Mouse (Mus musculus): ENCODE data around the gene Sesn1. TPM values are rescaled to one million over a fixed set of nuclear protein-coding genes. Genes with fewer than 3 reads are reported as not detected.

Gene Sesn1
- polyA plus RNA-seq, 1 experiment from 2014 or later, result 33.8 TPM

GRCm38 (mm10) chr10:41825041-41825440 is 15.3 kb downstream of the Sesn1 start:
- Histone ChIP-seq H3K9ac (replicated peaks; ENCODE audit: low read depth, low read length) (no peak overlapping the region), H3K36me3 (ENCODE audit: control insufficient read depth, insufficient read depth, low read length) (no peaks in the 10 kb centered on the region), H3K4me1 (ENCODE audit: control insufficient read depth, insufficient read depth, low read length) (no peaks in the 10 kb centered on the region), H3K27me3 (ENCODE audit: control insufficient read depth, insufficient read depth, low read length) (no peaks in the 10 kb centered on the region), H3K4me2 (replicated peaks; ENCODE audit: low read depth, low read length) (no peak overlapping the region), H3K9me3 (ENCODE audit: control insufficient read depth, low read depth, low read length) (no peaks in the 10 kb centered on the region), H3K4me3 (ENCODE audit: low read depth, low read length) (no peak overlapping the region), H3K27ac (ENCODE audit: low read length) (no peak overlapping the region)
- 90% methylated on average over 10 of the region's 10 CpGs for WGBS
- no peak for ATAC-seq (ENCODE audit: insufficient number of reproducible peaks, insufficient read depth, low FRiP score, low read depth)

GRCm38 (mm10) chr10:41825996-41826395 is 16.3 kb downstream of the Sesn1 start:
- no peak for ATAC-seq (ENCODE audit: insufficient number of reproducible peaks, insufficient read depth, low FRiP score, low read depth)
- Histone ChIP-seq H3K4me2 (replicated peaks; ENCODE audit: low read depth, low read length) (no peak overlapping the region), H3K9ac (replicated peaks; ENCODE audit: low read depth, low read length) (no peak overlapping the region), H3K9me3 (ENCODE audit: control insufficient read depth, low read depth, low read length) (no peaks in the 10 kb centered on the region), H3K36me3 (ENCODE audit: control insufficient read depth, insufficient read depth, low read length) (no peaks in the 10 kb centered on the region), H3K4me3 (ENCODE audit: low read depth, low read length) (no peak overlapping the region), H3K4me1 (ENCODE audit: control insufficient read depth, insufficient read depth, low read length) (no peaks in the 10 kb centered on the region), H3K27me3 (ENCODE audit: control insufficient read depth, insufficient read depth, low read length) (no peaks in the 10 kb centered on the region), H3K27ac (ENCODE audit: low read length) (no peak overlapping the region)
- 90% methylated on average over 4 of the region's 4 CpGs for WGBS

DNA sequence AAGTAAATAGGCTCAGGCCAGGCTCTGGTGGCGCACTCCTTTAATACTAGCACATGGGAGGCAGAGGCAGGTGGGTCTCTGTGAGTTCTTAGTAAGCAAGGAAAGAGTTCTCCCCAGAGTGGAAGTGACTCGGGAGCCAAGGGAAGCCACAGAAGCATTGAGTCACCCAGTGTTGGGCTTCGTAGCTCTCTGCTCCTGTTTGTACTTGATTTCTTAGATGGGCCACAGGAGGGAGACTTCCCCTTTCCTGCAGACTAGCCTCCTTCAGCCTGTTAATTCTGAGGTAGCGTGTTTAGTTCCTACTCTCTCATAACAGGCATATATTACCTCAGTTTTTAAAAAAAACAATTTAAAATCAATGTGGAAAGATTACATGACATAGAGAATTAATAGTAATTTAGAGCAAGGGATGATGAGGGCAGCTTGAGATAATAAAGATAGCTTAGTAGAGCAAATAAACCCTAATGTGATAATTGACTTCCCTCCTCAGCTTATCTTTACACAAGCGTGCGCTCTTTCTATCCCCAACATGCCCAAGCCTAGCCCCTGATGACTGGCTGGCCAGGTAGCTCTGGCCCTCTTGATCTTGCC is 16.9 kb downstream of the Sesn1 start:
- Histone ChIP-seq H3K36me3 (ENCODE audit: control insufficient read depth, insufficient read depth, low read length) (no peaks in the 10 kb centered on the region), H3K4me2 (replicated peaks; ENCODE audit: low read depth, low read length) (no peak overlapping the region), H3K4me3 (ENCODE audit: low read depth, low read length) (no peak overlapping the region), H3K27ac (ENCODE audit: low read length) (no peak overlapping the region), H3K27me3 (ENCODE audit: control insufficient read depth, insufficient read depth, low read length) (no peaks in the 10 kb centered on the region), H3K4me1 (ENCODE audit: control insufficient read depth, insufficient read depth, low read length) (no peaks in the 10 kb centered on the region), H3K9ac (replicated peaks; ENCODE audit: low read depth, low read length) (no peak overlapping the region), H3K9me3 (ENCODE audit: control insufficient read depth, low read depth, low read length) (no peaks in the 10 kb centered on the region)
- ATAC-seq (ENCODE audit: insufficient number of reproducible peaks, insufficient read depth, low FRiP score, low read depth), result no peak
- WGBS, result 77% methylated on average over 6 of the region's 6 CpGs

DNA sequence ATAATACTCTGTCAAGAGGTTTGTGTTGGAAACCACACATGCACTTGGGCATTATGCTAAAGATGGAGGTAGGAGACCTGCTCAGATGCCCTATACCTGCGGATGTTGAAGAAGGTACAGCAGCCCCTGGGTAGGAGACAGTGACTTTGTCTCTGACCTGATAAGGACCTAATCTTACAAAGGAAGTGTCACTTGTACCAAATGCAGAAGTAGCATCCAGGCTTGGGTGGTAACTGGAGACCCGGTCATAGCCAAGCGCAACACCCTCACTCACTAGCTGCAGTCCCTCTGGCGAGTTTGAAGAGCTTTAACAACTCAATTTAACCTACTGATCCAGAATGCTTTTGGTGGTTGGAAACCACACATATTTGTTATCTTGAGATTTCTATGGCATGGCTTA is 18.0 kb downstream of the Sesn1 start:
- H3K27ac ChIP-seq (ENCODE audit: low read length), result no peak overlapping the region
- WGBS, result 89% methylated on average over 4 of the region's 4 CpGs
- no peaks in the 10 kb centered on the region for H3K36me3 ChIP-seq (ENCODE audit: control insufficient read depth, insufficient read depth, low read length)
- no peak for ATAC-seq (ENCODE audit: insufficient number of reproducible peaks, insufficient read depth, low FRiP score, low read depth)
- no peak overlapping the region for H3K4me3 ChIP-seq (ENCODE audit: low read depth, low read length)
- no peaks in the 10 kb centered on the region for H3K4me1 ChIP-seq (ENCODE audit: control insufficient read depth, insufficient read depth, low read length)
- no peaks in the 10 kb centered on the region for H3K9me3 ChIP-seq (ENCODE audit: control insufficient read depth, low read depth, low read length)
- H3K27me3 ChIP-seq (ENCODE audit: control insufficient read depth, insufficient read depth, low read length), result no peaks in the 10 kb centered on the region
- no peak overlapping the region for H3K4me2 ChIP-seq (replicated peaks; ENCODE audit: low read depth, low read length)
- H3K9ac ChIP-seq (replicated peaks; ENCODE audit: low read depth, low read length), result no peak overlapping the region

GRCm38 (mm10) chr10:41829191-41829590 is 19.5 kb downstream of the Sesn1 start:
- ATAC-seq (ENCODE audit: insufficient number of reproducible peaks, insufficient read depth, low FRiP score, low read depth), result no peak
- no peaks in the 10 kb centered on the region for H3K9me3 ChIP-seq (ENCODE audit: control insufficient read depth, low read depth, low read length)
- no peak overlapping the region for H3K4me2 ChIP-seq (replicated peaks; ENCODE audit: low read depth, low read length)
- no peak overlapping the region for H3K27ac ChIP-seq (ENCODE audit: low read length)
- no peak overlapping the region for H3K4me3 ChIP-seq (ENCODE audit: low read depth, low read length)
- no peak overlapping the region for H3K9ac ChIP-seq (replicated peaks; ENCODE audit: low read depth, low read length)
- no peaks in the 10 kb centered on the region for H3K36me3 ChIP-seq (ENCODE audit: control insufficient read depth, insufficient read depth, low read length)
- 79% methylated on average over 5 of the region's 5 CpGs for WGBS
- H3K4me1 ChIP-seq (ENCODE audit: control insufficient read depth, insufficient read depth, low read length), result no peaks in the 10 kb centered on the region
- no peaks in the 10 kb centered on the region for H3K27me3 ChIP-seq (ENCODE audit: control insufficient read depth, insufficient read depth, low read length)

GRCm38 (mm10) chr10:41829980-41830379 is 20.2 kb downstream of the Sesn1 start:
- 83% methylated on average over 2 of the region's 2 CpGs for WGBS
- Histone ChIP-seq H3K27me3 (ENCODE audit: control insufficient read depth, insufficient read depth, low read length) (no peaks in the 10 kb centered on the region), H3K36me3 (ENCODE audit: control insufficient read depth, insufficient read depth, low read length) (no peaks in the 10 kb centered on the region), H3K9ac (replicated peaks; ENCODE audit: low read depth, low read length) (no peak overlapping the region), H3K9me3 (ENCODE audit: control insufficient read depth, low read depth, low read length) (no peaks in the 10 kb centered on the region), H3K4me3 (ENCODE audit: low read depth, low read length) (no peak overlapping the region), H3K4me2 (replicated peaks; ENCODE audit: low read depth, low read length) (no peak overlapping the region), H3K27ac (ENCODE audit: low read length) (no peak overlapping the region), H3K4me1 (ENCODE audit: control insufficient read depth, insufficient read depth, low read length) (no peaks in the 10 kb centered on the region)
- no peak for ATAC-seq (ENCODE audit: insufficient number of reproducible peaks, insufficient read depth, low FRiP score, low read depth)

GRCm38 (mm10) chr10:41830445-41830844 is 20.7 kb downstream of the Sesn1 start:
- no peaks in the 10 kb centered on the region for H3K9me3 ChIP-seq (ENCODE audit: control insufficient read depth, low read depth, low read length)
- no peak overlapping the region for H3K4me2 ChIP-seq (replicated peaks; ENCODE audit: low read depth, low read length)
- H3K4me3 ChIP-seq (ENCODE audit: low read depth, low read length), result no peak overlapping the region
- no peaks in the 10 kb centered on the region for H3K4me1 ChIP-seq (ENCODE audit: control insufficient read depth, insufficient read depth, low read length)
- 58% methylated on average over 4 of the region's 4 CpGs for WGBS
- no peak for ATAC-seq (ENCODE audit: insufficient number of reproducible peaks, insufficient read depth, low FRiP score, low read depth)
- no peaks in the 10 kb centered on the region for H3K27me3 ChIP-seq (ENCODE audit: control insufficient read depth, insufficient read depth, low read length)
- no peak overlapping the region for H3K9ac ChIP-seq (replicated peaks; ENCODE audit: low read depth, low read length)
- no peaks in the 10 kb centered on the region for H3K36me3 ChIP-seq (ENCODE audit: control insufficient read depth, insufficient read depth, low read length)
- no peak overlapping the region for H3K27ac ChIP-seq (ENCODE audit: low read length)

DNA sequence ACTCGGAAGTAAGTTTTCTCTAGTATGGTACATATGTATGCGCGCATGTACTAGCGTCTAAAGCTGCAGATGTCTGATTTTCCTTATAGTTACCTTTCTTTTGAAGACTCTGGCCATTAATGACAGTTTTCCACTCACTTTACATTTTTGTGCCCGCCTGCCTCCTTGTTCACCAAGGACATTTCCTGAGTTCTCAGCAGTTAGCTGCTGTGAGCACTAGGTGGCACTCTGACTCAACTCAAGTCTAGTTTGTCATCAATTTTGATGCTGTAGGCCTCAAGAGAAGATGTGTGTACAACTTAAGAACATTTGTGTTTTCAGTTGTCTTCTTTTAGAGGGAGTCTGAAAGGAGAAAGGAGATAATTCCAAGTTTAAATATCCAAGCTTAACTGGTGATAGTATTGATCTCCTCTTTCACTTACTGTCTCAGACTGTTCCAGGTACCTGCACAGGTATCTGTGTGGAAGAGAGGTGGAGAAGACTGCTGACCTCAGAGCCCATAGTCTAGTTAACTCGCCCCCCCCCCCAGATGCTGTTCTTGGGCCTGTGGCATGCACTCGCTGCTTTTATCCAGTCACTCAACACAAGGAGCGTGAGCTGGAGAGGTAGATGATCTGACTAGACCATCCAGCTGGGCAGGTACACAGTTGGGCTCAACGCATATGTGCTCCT is 21.3 kb downstream of the Sesn1 start:
- H3K27me3 ChIP-seq (ENCODE audit: control insufficient read depth, insufficient read depth, low read length), result no peaks in the 10 kb centered on the region
- H3K9me3 ChIP-seq (ENCODE audit: control insufficient read depth, low read depth, low read length), result no peaks in the 10 kb centered on the region
- WGBS, result 51% methylated on average over 9 of the region's 9 CpGs
- no peak overlapping the region for H3K27ac ChIP-seq (ENCODE audit: low read length)
- no peak overlapping the region for H3K4me3 ChIP-seq (ENCODE audit: low read depth, low read length)
- ATAC-seq (ENCODE audit: insufficient number of reproducible peaks, insufficient read depth, low FRiP score, low read depth), result no peak
- H3K4me1 ChIP-seq (ENCODE audit: control insufficient read depth, insufficient read depth, low read length), result no peaks in the 10 kb centered on the region
- H3K4me2 ChIP-seq (replicated peaks; ENCODE audit: low read depth, low read length), result no peak overlapping the region
- no peaks in the 10 kb centered on the region for H3K36me3 ChIP-seq (ENCODE audit: control insufficient read depth, insufficient read depth, low read length)
- H3K9ac ChIP-seq (replicated peaks; ENCODE audit: low read depth, low read length), result no peak overlapping the region

GRCm38 (mm10) chr10:41832191-41832590 is 22.5 kb downstream of the Sesn1 start:
- WGBS, result 62% methylated on average over 6 of the region's 6 CpGs
- no peak overlapping the region for H3K4me3 ChIP-seq (ENCODE audit: low read depth, low read length)
- H3K36me3 ChIP-seq (ENCODE audit: control insufficient read depth, insufficient read depth, low read length), result no peaks in the 10 kb centered on the region
- no peaks in the 10 kb centered on the region for H3K27me3 ChIP-seq (ENCODE audit: control insufficient read depth, insufficient read depth, low read length)
- no peak overlapping the region for H3K4me2 ChIP-seq (replicated peaks; ENCODE audit: low read depth, low read length)
- no peak overlapping the region for H3K27ac ChIP-seq (ENCODE audit: low read length)
- H3K9ac ChIP-seq (replicated peaks; ENCODE audit: low read depth, low read length), result no peak overlapping the region
- peaks cover 3% of the 10 kb centered on the region; the same call in 1 of the 2 replicates for H3K9me3 ChIP-seq (ENCODE audit: control insufficient read depth, low read depth, low read length)
- no peaks in the 10 kb centered on the region for H3K4me1 ChIP-seq (ENCODE audit: control insufficient read depth, insufficient read depth, low read length)
- no peak for ATAC-seq (ENCODE audit: insufficient number of reproducible peaks, insufficient read depth, low FRiP score, low read depth)
